Mouse (Mus musculus): Measurements from ENCODE around the gene Rph3al. TPM values are rescaled to one million over a fixed set of nuclear protein-coding genes. Genes with fewer than 3 reads are reported as not detected.

Rph3al gene
- total RNA-seq, 2 experiments from 2014 or later, result 18.0 to 19.5 TPM

GRCm38 (mm10) chr11:75909702-75910429 lies 28.4 kb downstream of the Rph3al start:
- DNase-seq (ENCODE audit: low spot score in 2 of 2), result no peak

- DNase-seq (ENCODE audit: low spot score in 2 of 2), result no peak
Observed at GRCm38 (mm10) chr11:75907406-75907805, 30.8 kb downstream of the Rph3al start.

GRCm38 (mm10) chr11:75906556-75906955 lies 31.7 kb downstream of the Rph3al start:
- DNase-seq (ENCODE audit: low spot score in 2 of 2), result no peak

- DNase-seq (ENCODE audit: low spot score in 2 of 2), result no peak
Observed at GRCm38 (mm10) chr11:75904982-75905381, 33.2 kb downstream of the Rph3al start.

- no peak for DNase-seq (ENCODE audit: low spot score in 2 of 2)
Observed at GRCm38 (mm10) chr11:75904501-75904900, 33.7 kb downstream of the Rph3al start.

- DNase-seq (ENCODE audit: low spot score in 2 of 2), result no peak
Observed at GRCm38 (mm10) chr11:75903486-75903885, 34.7 kb downstream of the Rph3al start.

GRCm38 (mm10) chr11:75901339-75901738 lies 36.9 kb downstream of the Rph3al start:
- DNase-seq (ENCODE audit: low spot score in 2 of 2), result no peak

- DNase-seq (ENCODE audit: low spot score in 2 of 2), result no peak
Observed at GRCm38 (mm10) chr11:75899676-75900075, 38.6 kb downstream of the Rph3al start.

GRCm38 (mm10) chr11:75898532-75898931 lies 39.7 kb downstream of the Rph3al start:
- no peak for DNase-seq (ENCODE audit: low spot score in 2 of 2)

GRCm38 (mm10) chr11:75894791-75895420 lies 43.3 kb downstream of the Rph3al start:
- no peak for DNase-seq (ENCODE audit: low spot score in 2 of 2)

- no peak for DNase-seq (ENCODE audit: low spot score in 2 of 2)
Observed at GRCm38 (mm10) chr11:75893956-75894355, 44.3 kb downstream of the Rph3al start.

GRCm38 (mm10) chr11:75887349-75887748 lies 50.9 kb downstream of the Rph3al start:
- DNase-seq (ENCODE audit: low spot score in 2 of 2), result no peak

- no peak for DNase-seq (ENCODE audit: low spot score in 2 of 2)
Observed at GRCm38 (mm10) chr11:75881234-75881633, 57.0 kb downstream of the Rph3al start.

- no peak for DNase-seq (ENCODE audit: low spot score in 2 of 2)
Observed at GRCm38 (mm10) chr11:75880064-75880463, 58.2 kb downstream of the Rph3al start.

- no peak for DNase-seq (ENCODE audit: low spot score in 2 of 2)
Observed at GRCm38 (mm10) chr11:75878460-75878859, 59.8 kb downstream of the Rph3al start.

- no peak for DNase-seq (ENCODE audit: low spot score in 2 of 2)
Observed at GRCm38 (mm10) chr11:75876043-75876780, 62.0 kb downstream of the Rph3al start.

- DNase-seq (ENCODE audit: low spot score in 2 of 2), result no peak
Observed at GRCm38 (mm10) chr11:75871688-75872087, 66.5 kb downstream of the Rph3al start.

- no peak for DNase-seq (ENCODE audit: low spot score in 2 of 2)
Observed at GRCm38 (mm10) chr11:75870947-75871346, 67.3 kb downstream of the Rph3al start.

- no peak for DNase-seq (ENCODE audit: low spot score in 2 of 2)
Observed at GRCm38 (mm10) chr11:75870386-75870785, 67.8 kb downstream of the Rph3al start.

- no peak for DNase-seq (ENCODE audit: low spot score in 2 of 2)
Observed at GRCm38 (mm10) chr11:75869898-75870297, 68.3 kb downstream of the Rph3al start.

GRCm38 (mm10) chr11:75866861-75867260 lies 71.4 kb downstream of the Rph3al start:
- no peak for DNase-seq (ENCODE audit: low spot score in 2 of 2)

GRCm38 (mm10) chr11:75865859-75866258 lies 72.4 kb downstream of the Rph3al start:
- no peak for DNase-seq (ENCODE audit: low spot score in 2 of 2)
